Mouse (Mus musculus) midbrain, embryonic 13.5 days (tissue): Measurements from ENCODE around the gene Timeless. TPM values are rescaled to one million over a fixed set of nuclear protein-coding genes. Genes with fewer than 3 reads are reported as not detected.
"Not testable (repeated sequence)": the region's sequence is repeated elsewhere in the genome, so short reads cannot be mapped to it uniquely, and the experiment has no call there.

ENCODE experiments used
- ATAC-seq: fragments of 200-750 bp; cut with Nextera tagmentation; 2 replicates; pipeline ENCODE4 v1.8.0; 2017; ENCODE audit warnings: mild to moderate bottlenecking, moderate TSS enrichment, moderate library complexity
- H3K27ac ChIP-seq: fragments of 300-500 bp; sonication (generic); 2 replicates; pipeline ENCODE4 v1.5.1; 2015; ENCODE audit warnings: inconsistent platforms, mild to moderate bottlenecking, moderate library complexity
- H3K27me3 ChIP-seq: fragments of 300-500 bp; sonication (generic); 2 replicates; pipeline ENCODE4 v1.6.1; 2015; ENCODE audit warnings: mild to moderate bottlenecking, inconsistent platforms
- H3K36me3 ChIP-seq: fragments of 300-500 bp; sonication (generic); 2 replicates; pipeline ENCODE4 v1.6.1; 2015; ENCODE audit warnings: mild to moderate bottlenecking, inconsistent platforms
- H3K4me1 ChIP-seq: fragments of 300-500 bp; sonication (generic); replicated peaks from 2 replicates; pipeline ENCODE4 v1.6.1; 2015; ENCODE audit warnings: inconsistent platforms
- H3K4me2 ChIP-seq: fragments of 300-500 bp; sonication (generic); replicated peaks from 2 replicates; pipeline ENCODE4 v1.6.1; 2015; ENCODE audit warnings: moderate library complexity, mild to moderate bottlenecking, inconsistent platforms
- H3K4me3 ChIP-seq: fragments of 300-500 bp; sonication (generic); replicated peaks from 2 replicates; pipeline ENCODE4 v1.5.1; 2015; ENCODE audit warnings: mild to moderate bottlenecking, inconsistent platforms
- H3K9ac ChIP-seq: fragments of 300-500 bp; sonication (generic); replicated peaks from 2 replicates; pipeline ENCODE4 v1.6.1; 2015; ENCODE audit warnings: mild to moderate bottlenecking, inconsistent platforms
- H3K9me3 ChIP-seq: fragments of 300-500 bp; sonication (generic); 2 replicates; pipeline ENCODE4 v1.6.1; 2016; ENCODE audit warnings: mild to moderate bottlenecking, inconsistent platforms
- WGBS: fragments of 180-500 bp; shearing (Covaris S2); methylation state at CpG from one replicate; pipeline ENCODE4 v1.1.7; 2015; 5-methylcytosine and 5-hydroxymethylcytosine counted together
- polyA plus RNA-seq: library from polyadenylated mRNA; unstranded; fragments of >200 nt; fragmentation: Nextera tagmentation; extraction: Ambion mirVana; gene quantifications from 2 replicates; pipeline ENCODE4 v1.2.1, GENCODE M21; 2015

Timeless gene
- 27.7 and 28.6 TPM in 2 replicates for polyA plus RNA-seq

- WGBS: under 1% methylated on average over 55 of the region's 58 CpGs
- peak within 1 kb of the TSS; percentile 68 for H3K4me3 ChIP-seq
- H3K27ac ChIP-seq: peak within 1 kb of the TSS; percentile 92
- no peaks in the 10 kb centered on the region for H3K36me3 ChIP-seq
- H3K4me1 ChIP-seq: peaks cover 13% of the 10 kb centered on the region
- H3K9me3 ChIP-seq: no peaks in the 10 kb centered on the region
- peak within 1 kb of the TSS; percentile 82 for H3K9ac ChIP-seq
- H3K27me3 ChIP-seq: no peaks in the 10 kb centered on the region
- ATAC-seq: peak; percentile 93
- H3K4me2 ChIP-seq: peak within 1 kb of the TSS; percentile 70
These were observed at the start of gene Timeless for GRCm38 (mm10) chr10:128231697-128232419. Gene Timeless, plus strand, starts transcription at chr10:128232065.

GRCm38 (mm10) chr10:128184296-128184695 lies 47.6 kb upstream of the Timeless start:
- WGBS: 91% methylated on average over 2 of the region's 2 CpGs
- ATAC-seq: no peak
- 0 out of 2 replicates have a peak, but pooled peaks cover 3% of the 10 kb centered on the region for H3K4me1 ChIP-seq
- no peak overlapping the region for H3K4me2 ChIP-seq
- H3K9me3 ChIP-seq: no peaks in the 10 kb centered on the region
- no peaks in the 10 kb centered on the region for H3K36me3 ChIP-seq
- no peaks in the 10 kb centered on the region for H3K27me3 ChIP-seq
- H3K27ac ChIP-seq: no peak overlapping the region
- H3K9ac ChIP-seq: no peak overlapping the region
- H3K4me3 ChIP-seq: no peak overlapping the region

- Histone ChIP-seq H3K9ac (no peak overlapping the region), H3K27ac (no peak overlapping the region), H3K27me3 (no peaks in the 10 kb centered on the region), H3K4me3 (no peak overlapping the region), H3K4me2 (no peak overlapping the region), H3K9me3 (no peaks in the 10 kb centered on the region), H3K36me3 (no peaks in the 10 kb centered on the region), H3K4me1 (0 out of 2 replicates have a peak, but pooled peaks cover 3% of the 10 kb centered on the region)
- WGBS: 80% methylated on average over 6 of the region's 6 CpGs
- ATAC-seq: peak; percentile 24; the same call in 1 of the 2 replicates
These were observed 46.5 kb upstream of the Timeless start for GRCm38 (mm10) chr10:128185277-128185940.

- Histone ChIP-seq H3K4me1 (0 out of 2 replicates have a peak, but pooled peaks cover 3% of the 10 kb centered on the region), H3K9ac (no peak overlapping the region), H3K36me3 (no peaks in the 10 kb centered on the region), H3K4me2 (no peak overlapping the region), H3K9me3 (no peaks in the 10 kb centered on the region), H3K27me3 (no peaks in the 10 kb centered on the region; the same call in 1 of the 2 replicates), H3K27ac (no peak overlapping the region), H3K4me3 (no peak overlapping the region)
- 69% methylated on average over 2 of the region's 2 CpGs for whole genome bisulfite sequencing
- peak; percentile 40; the same call in 1 of the 2 replicates for ATAC-seq
These were observed 45.9 kb upstream of the Timeless start for GRCm38 (mm10) chr10:128185959-128186358.

- Histone ChIP-seq H3K27me3 (no peaks in the 10 kb centered on the region; the same call in 1 of the 2 replicates), H3K4me3 (no peak overlapping the region), H3K9ac (no peak overlapping the region), H3K36me3 (no peaks in the 10 kb centered on the region), H3K4me1 (0 out of 2 replicates have a peak, but pooled peaks cover 3% of the 10 kb centered on the region), H3K27ac (no peak overlapping the region), H3K4me2 (no peak overlapping the region), H3K9me3 (no peaks in the 10 kb centered on the region)
- no peak for ATAC-seq
- WGBS: 66% methylated on average over 5 of the region's 5 CpGs
These were observed 44.7 kb upstream of the Timeless start for GRCm38 (mm10) chr10:128187181-128187605.

GRCm38 (mm10) chr10:128188242-128188877 lies 43.5 kb upstream of the Timeless start:
- Histone ChIP-seq H3K9me3 (no peaks in the 10 kb centered on the region), H3K27ac (no peak overlapping the region), H3K4me1 (0 out of 2 replicates have a peak, but pooled peaks cover 3% of the 10 kb centered on the region), H3K9ac (no peak overlapping the region), H3K27me3 (peaks cover 5% of the 10 kb centered on the region; the same call in 1 of the 2 replicates), H3K4me2 (no peak overlapping the region), H3K36me3 (no peaks in the 10 kb centered on the region), H3K4me3 (no peak overlapping the region)
- 55% methylated on average over 2 of the region's 2 CpGs for WGBS
- ATAC-seq: no peak

GRCm38 (mm10) chr10:128191472-128191871 lies 40.4 kb upstream of the Timeless start:
- no peaks in the 10 kb centered on the region for H3K36me3 ChIP-seq
- no peak for ATAC-seq
- no peak overlapping the region for H3K9ac ChIP-seq
- no peak overlapping the region for H3K4me3 ChIP-seq
- H3K27me3 ChIP-seq: peaks cover 24% of the 10 kb centered on the region
- H3K4me2 ChIP-seq: no peak overlapping the region
- H3K4me1 ChIP-seq: peaks cover 12% of the 10 kb centered on the region
- no peak overlapping the region for H3K27ac ChIP-seq
- H3K9me3 ChIP-seq: no peaks in the 10 kb centered on the region
- 88% methylated on average over 2 of the region's 2 CpGs for WGBS

GRCm38 (mm10) chr10:128192030-128192766 lies 39.7 kb upstream of the Timeless start:
- peaks cover 31% of the 10 kb centered on the region for H3K27me3 ChIP-seq
- H3K4me3 ChIP-seq, ATAC-seq, H3K9ac ChIP-seq, H3K27ac ChIP-seq, H3K36me3 ChIP-seq, H3K9me3 ChIP-seq, H3K4me2 ChIP-seq: not testable (repeated sequence)
- H3K4me1 ChIP-seq: peaks cover 12% of the 10 kb centered on the region
- WGBS: 87% methylated on average over 3 of the region's 3 CpGs

- Histone ChIP-seq H3K9ac (no peak overlapping the region), H3K4me1 (peaks cover 11% of the 10 kb centered on the region), H3K4me3 (no peak overlapping the region), H3K4me2 (no peak overlapping the region), H3K27me3 (peaks cover 31% of the 10 kb centered on the region), H3K36me3 (no peaks in the 10 kb centered on the region), H3K27ac (no peak overlapping the region), H3K9me3 (no peaks in the 10 kb centered on the region)
- WGBS: 96% methylated on average over 6 of the region's 6 CpGs
- ATAC-seq: no peak
These were observed 38.8 kb upstream of the Timeless start for GRCm38 (mm10) chr10:128193113-128193512.

- Histone ChIP-seq H3K27me3 (peaks cover 31% of the 10 kb centered on the region), H3K4me1 (peaks cover 9% of the 10 kb centered on the region), H3K4me3 (peak within 1 kb of the TSS; percentile 74), H3K9me3 (no peaks in the 10 kb centered on the region), H3K36me3 (no peaks in the 10 kb centered on the region), H3K4me2 (peak within 1 kb of the TSS; percentile 75), H3K27ac (peak within 1 kb of the TSS; percentile 35; the same call in 1 of the 2 replicates), H3K9ac (peak within 1 kb of the TSS; percentile 65)
- peak; percentile 95 for ATAC-seq
- 1% methylated on average over 46 of the region's 46 CpGs for WGBS
These were observed 37.8 kb upstream of the Timeless start, which contains the start of gene Gls2 for GRCm38 (mm10) chr10:128194024-128194550. Gene Gls2, plus strand, starts transcription at chr10:128194457.
